Mouse (Mus musculus) CD4-positive naive resting alpha-beta T cell, adult 76 days (primary cell): ENCODE data around the gene Adamtsl2. TPM values are rescaled to one million over a fixed set of nuclear protein-coding genes. Genes with fewer than 3 reads are reported as not detected.

Experiments
- total RNA-seq: library from RNA; stranded (reverse); gene quantifications from one replicate; pipeline ENCODE4 v1.2.4, GENCODE M21; 2023

The Adamtsl2 gene
- total RNA-seq = not detected

DNA sequence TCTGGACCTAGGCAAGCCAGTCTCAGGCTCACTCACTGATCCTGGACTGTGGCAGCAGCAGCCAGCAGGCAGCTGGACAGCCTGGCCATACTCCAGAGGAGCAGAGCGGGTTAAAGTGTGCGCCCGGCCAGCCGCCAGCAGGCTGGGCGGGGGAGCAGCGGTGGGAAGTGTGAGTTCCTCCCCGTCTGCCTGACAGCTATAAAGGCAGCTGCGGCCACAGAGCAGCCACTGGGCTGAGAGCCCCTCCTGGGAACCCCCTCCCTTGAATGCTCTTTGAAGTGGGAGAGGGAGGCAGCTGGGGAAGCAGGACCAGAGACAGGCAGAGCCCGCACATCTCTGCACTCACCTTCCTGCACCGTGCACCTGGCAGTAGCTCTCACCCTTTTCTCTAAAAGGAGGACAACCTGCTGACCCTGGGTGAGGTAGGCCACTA lies at the start of gene Adamtsl2:
Gene Adamtsl2 (plus strand): TSS at position 228 of the 433 bp plus-strand sequence.

GRCm38 (mm10) chr2:27071978-27072377 lies 7.2 kb upstream of the Adamtsl2 start, which contains the start of gene Mymk:
Gene Mymk (minus strand): TSS chr2:27072179.

DNA sequence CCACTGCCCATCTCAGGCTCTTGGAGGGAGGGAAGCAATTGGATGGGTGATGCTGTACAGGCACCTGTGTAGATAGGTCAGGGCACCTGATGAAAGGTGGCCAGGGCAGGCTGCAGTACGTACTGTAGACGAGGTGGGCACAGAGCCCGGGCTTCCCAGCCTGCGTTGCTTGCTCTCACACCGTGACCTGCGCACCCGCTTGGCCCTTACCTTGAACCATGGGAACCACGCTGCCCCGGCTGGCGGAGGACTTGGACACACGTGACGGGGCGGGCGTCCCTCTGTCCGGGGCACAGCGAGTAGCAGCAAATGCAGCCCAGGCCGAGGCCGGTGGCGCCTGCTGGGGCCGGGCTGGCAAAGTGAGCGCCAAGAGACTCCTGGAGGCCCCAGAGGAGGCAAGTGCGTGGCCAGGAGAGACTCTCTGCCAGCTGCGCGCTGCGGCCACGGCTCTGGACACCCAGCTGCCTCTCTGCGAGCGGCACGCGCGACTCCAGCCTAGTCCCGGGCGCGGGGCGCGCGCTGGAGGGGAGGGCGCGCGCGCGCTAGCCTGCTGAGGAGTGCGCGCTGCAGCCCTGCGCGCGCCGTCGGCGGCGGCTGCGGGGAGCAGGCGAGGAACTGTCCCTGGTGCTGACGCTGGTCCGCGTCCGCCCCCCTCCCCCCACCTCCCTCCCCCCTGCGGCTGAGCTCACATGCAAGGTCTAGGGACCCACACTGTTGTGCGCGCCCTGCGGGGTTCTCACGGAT lies 62.9 kb downstream of the Adamtsl2 start, which contains the start of gene Fam163b:
Gene Fam163b (minus strand): TSS at position 542 of the 744 bp plus-strand sequence.

Other genes starting within 250 kb of the Adamtsl2 start
- gene Abo, start 214.4 kb upstream of the Adamtsl2 start, total RNA-seq = not detected
- gene Surf6, start 176.5 kb upstream of the Adamtsl2 start, total RNA-seq = 62.8 TPM
- gene Med22, start 168.7 kb upstream of the Adamtsl2 start, total RNA-seq = 16.6 TPM
- gene Rpl7a, start 168.6 kb upstream of the Adamtsl2 start, total RNA-seq = 1,114 TPM
- gene Surf2, start 163.0 kb upstream of the Adamtsl2 start, total RNA-seq = 45.4 TPM
- gene Surf1, start 162.8 kb upstream of the Adamtsl2 start, total RNA-seq = 67.8 TPM
- gene Surf4, start 145.5 kb upstream of the Adamtsl2 start, total RNA-seq = 85.7 TPM
- not detected for gene Stkld1, start 145.3 kb upstream of the Adamtsl2 start, total RNA-seq
- 56.8 TPM for gene Rexo4, start 115.0 kb upstream of the Adamtsl2 start, total RNA-seq
- gene Adamts13, start 106.0 kb upstream of the Adamtsl2 start, total RNA-seq = not detected
- 27.6 TPM for gene Cacfd1, start 69.5 kb upstream of the Adamtsl2 start, total RNA-seq
- gene Slc2a6, start 51.4 kb upstream of the Adamtsl2 start, total RNA-seq = 1.2 TPM
- not detected for gene Mymk, start 7.2 kb upstream of the Adamtsl2 start, total RNA-seq
- gene Fam163b, start 63.1 kb downstream of the Adamtsl2 start, total RNA-seq = not detected
- gene Dbh, start 85.9 kb downstream of the Adamtsl2 start, total RNA-seq = not detected
- gene Sardh, start 169.0 kb downstream of the Adamtsl2 start, total RNA-seq = 0.35 TPM